Mouse (Mus musculus): ENCODE results near the gene Fam187a. TPM values are rescaled to one million over a fixed set of nuclear protein-coding genes. Genes with fewer than 3 reads are reported as not detected.
A peak's percentile ranks its signal among the peaks of the same experiment; 100 is the strongest.

Fam187a gene
- total RNA-seq (2017): not detected in 2 replicates

GRCm38 (mm10) chr11:102884616-102885219 is at the start of gene Fam187a:
Gene Fam187a (plus strand): TSS chr11:102885169.
- ATAC-seq (ENCODE audit: extremely low read depth, insufficient number of reproducible peaks, low FRiP score, poor library complexity, severe bottlenecking): no peak

- no peak for ATAC-seq (ENCODE audit: extremely low read depth, insufficient number of reproducible peaks, low FRiP score, poor library complexity, severe bottlenecking)
Measured at GRCm38 (mm10) chr11:102835549-102835948, 49.4 kb upstream of the Fam187a start, which contains the start of gene Higd1b. Gene Higd1b (plus strand): TSS chr11:102835849.

GRCm38 (mm10) chr11:102836146-102836545 is 48.8 kb upstream of the Fam187a start:
- ATAC-seq (ENCODE audit: extremely low read depth, insufficient number of reproducible peaks, low FRiP score, poor library complexity, severe bottlenecking): no peak

GRCm38 (mm10) chr11:102837385-102837784 is 47.6 kb upstream of the Fam187a start:
- no peak for ATAC-seq (ENCODE audit: extremely low read depth, insufficient number of reproducible peaks, low FRiP score, poor library complexity, severe bottlenecking)

GRCm38 (mm10) chr11:102838126-102838525 is 46.8 kb upstream of the Fam187a start:
- ATAC-seq (ENCODE audit: extremely low read depth, insufficient number of reproducible peaks, low FRiP score, poor library complexity, severe bottlenecking): no peak

GRCm38 (mm10) chr11:102838616-102839150 is 46.3 kb upstream of the Fam187a start:
- no peak for ATAC-seq (ENCODE audit: extremely low read depth, insufficient number of reproducible peaks, low FRiP score, poor library complexity, severe bottlenecking)

GRCm38 (mm10) chr11:102845926-102846325 is 39.0 kb upstream of the Fam187a start:
- no peak for ATAC-seq (ENCODE audit: extremely low read depth, insufficient number of reproducible peaks, low FRiP score, poor library complexity, severe bottlenecking)

- no peak for ATAC-seq (ENCODE audit: extremely low read depth, insufficient number of reproducible peaks, low FRiP score, poor library complexity, severe bottlenecking)
Measured at GRCm38 (mm10) chr11:102851883-102852282, 33.1 kb upstream of the Fam187a start.

- no peak for ATAC-seq (ENCODE audit: extremely low read depth, insufficient number of reproducible peaks, low FRiP score, poor library complexity, severe bottlenecking)
Measured at GRCm38 (mm10) chr11:102853760-102854159, 31.2 kb upstream of the Fam187a start.

- ATAC-seq (ENCODE audit: extremely low read depth, insufficient number of reproducible peaks, low FRiP score, poor library complexity, severe bottlenecking): no peak
Measured at GRCm38 (mm10) chr11:102855941-102856340, 29.0 kb upstream of the Fam187a start.

GRCm38 (mm10) chr11:102858951-102859350 is 26.0 kb upstream of the Fam187a start:
- no peak for ATAC-seq (ENCODE audit: extremely low read depth, insufficient number of reproducible peaks, low FRiP score, poor library complexity, severe bottlenecking)

- ATAC-seq (ENCODE audit: extremely low read depth, insufficient number of reproducible peaks, low FRiP score, poor library complexity, severe bottlenecking): no peak
Measured at GRCm38 (mm10) chr11:102859933-102860332, 25.0 kb upstream of the Fam187a start.

- ATAC-seq (ENCODE audit: extremely low read depth, insufficient number of reproducible peaks, low FRiP score, poor library complexity, severe bottlenecking): no peak
Measured at GRCm38 (mm10) chr11:102864272-102864671, 20.7 kb upstream of the Fam187a start.

GRCm38 (mm10) chr11:102874801-102875334 is 10.1 kb upstream of the Fam187a start:
- ATAC-seq (ENCODE audit: extremely low read depth, insufficient number of reproducible peaks, low FRiP score, poor library complexity, severe bottlenecking): no peak

- ATAC-seq (ENCODE audit: extremely low read depth, insufficient number of reproducible peaks, low FRiP score, poor library complexity, severe bottlenecking): no peak
Measured at GRCm38 (mm10) chr11:102879558-102879957, 5.4 kb upstream of the Fam187a start.

GRCm38 (mm10) chr11:102880585-102881313 is 4.2 kb upstream of the Fam187a start, which contains the start of the genes Eftud2 and Ccdc103:
Gene Eftud2 (minus strand): TSS chr11:102880985.
Gene Ccdc103 (plus strand): TSS chr11:102881204.
- peak; percentile 87 for ATAC-seq (ENCODE audit: extremely low read depth, insufficient number of reproducible peaks, low FRiP score, poor library complexity, severe bottlenecking)

GRCm38 (mm10) chr11:102881314-102882198 is 3.4 kb upstream of the Fam187a start:
- ATAC-seq (ENCODE audit: extremely low read depth, insufficient number of reproducible peaks, low FRiP score, poor library complexity, severe bottlenecking): peak; percentile 20; the same call in 1 of the 2 replicates

GRCm38 (mm10) chr11:102887433-102887832 is 2.5 kb downstream of the Fam187a start:
- ATAC-seq (ENCODE audit: extremely low read depth, insufficient number of reproducible peaks, low FRiP score, poor library complexity, severe bottlenecking): no peak

GRCm38 (mm10) chr11:102888135-102888534 is 3.2 kb downstream of the Fam187a start:
- ATAC-seq (ENCODE audit: extremely low read depth, insufficient number of reproducible peaks, low FRiP score, poor library complexity, severe bottlenecking): no peak

All from neutrophil, adult 5-6 weeks (primary cell).